Mouse (Mus musculus) urinary bladder, adult 18-20 months (tissue): ENCODE data around the gene Il13ra1.

Experiments
- DNase-seq, 2 experiments: peaks; one replicate each; pipeline ENCODE4 v3.0.0; 2022; ENCODE audit warnings: low spot score in 2 of 2, mixed read lengths in 2 of 2

Il13ra1 gene

DNA sequence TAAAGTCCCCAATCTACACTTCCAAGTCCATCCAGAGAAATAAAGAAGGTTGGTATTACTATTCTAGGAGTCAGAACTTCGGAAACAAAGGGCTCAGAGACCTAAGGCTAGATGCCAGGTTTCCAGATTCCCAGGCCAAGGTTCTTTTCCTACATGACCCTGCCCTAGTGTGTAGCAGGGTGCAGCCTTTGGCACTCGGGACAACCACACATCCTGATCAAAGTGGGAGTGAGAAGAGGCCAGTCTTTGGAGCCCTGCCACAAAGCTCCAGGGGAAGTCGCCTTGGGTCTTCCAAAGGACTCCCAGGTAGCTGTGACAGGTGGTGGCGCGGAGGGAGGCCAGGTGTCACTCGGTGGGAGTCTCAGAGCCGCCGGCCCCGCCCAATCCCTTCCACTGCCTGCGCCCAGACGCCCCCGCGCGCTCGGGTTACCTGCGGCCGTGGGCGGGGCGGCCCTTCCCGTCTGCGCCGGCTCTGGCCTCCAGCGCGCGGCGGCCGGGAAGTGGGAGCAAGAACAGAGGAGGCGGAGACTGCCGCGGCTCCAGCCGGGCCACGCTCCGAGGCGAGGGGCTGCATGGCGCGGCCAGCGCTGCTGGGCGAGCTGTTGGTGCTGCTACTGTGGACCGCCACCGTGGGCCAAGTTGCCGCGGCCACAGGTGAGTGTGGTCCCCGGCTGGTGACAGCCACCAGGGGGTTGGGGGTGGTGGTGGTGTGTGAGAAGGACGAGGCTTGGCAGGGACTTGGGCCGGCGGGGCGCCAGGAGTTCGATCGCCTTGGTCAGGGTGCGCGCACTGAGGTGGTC is at the start of gene Il13ra1:
Gene Il13ra1 (plus strand): TSS at position 489 of the 800 bp plus-strand sequence.
- peak; percentile 27 to 33 for DNase-seq

GRCm38 (mm10) chrX:36073997-36074396 is 37.9 kb upstream of the Il13ra1 start:
- DNase-seq, result no peak

DNA sequence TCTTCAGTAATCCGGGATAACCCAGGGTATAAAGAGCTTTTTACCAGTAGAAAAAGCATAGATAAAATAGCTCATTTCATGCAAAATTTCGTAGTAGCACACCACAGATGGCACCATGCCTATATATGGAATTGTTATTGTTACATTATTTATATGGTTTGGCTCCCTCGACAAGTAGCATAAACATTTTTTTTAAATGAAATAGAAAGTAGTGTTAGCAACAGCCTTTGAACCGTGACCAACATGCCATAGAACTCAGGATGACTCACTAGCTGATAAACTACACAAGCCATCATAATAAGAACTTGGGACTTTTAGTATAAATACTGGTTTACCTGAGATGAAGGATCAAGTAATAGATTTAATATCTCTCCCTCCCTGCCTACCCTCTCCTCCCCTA is 34.7 kb upstream of the Il13ra1 start:
- no peak for DNase-seq

- no peak for DNase-seq
These were observed 29.0 kb upstream of the Il13ra1 start for GRCm38 (mm10) chrX:36082917-36083316.

DNA sequence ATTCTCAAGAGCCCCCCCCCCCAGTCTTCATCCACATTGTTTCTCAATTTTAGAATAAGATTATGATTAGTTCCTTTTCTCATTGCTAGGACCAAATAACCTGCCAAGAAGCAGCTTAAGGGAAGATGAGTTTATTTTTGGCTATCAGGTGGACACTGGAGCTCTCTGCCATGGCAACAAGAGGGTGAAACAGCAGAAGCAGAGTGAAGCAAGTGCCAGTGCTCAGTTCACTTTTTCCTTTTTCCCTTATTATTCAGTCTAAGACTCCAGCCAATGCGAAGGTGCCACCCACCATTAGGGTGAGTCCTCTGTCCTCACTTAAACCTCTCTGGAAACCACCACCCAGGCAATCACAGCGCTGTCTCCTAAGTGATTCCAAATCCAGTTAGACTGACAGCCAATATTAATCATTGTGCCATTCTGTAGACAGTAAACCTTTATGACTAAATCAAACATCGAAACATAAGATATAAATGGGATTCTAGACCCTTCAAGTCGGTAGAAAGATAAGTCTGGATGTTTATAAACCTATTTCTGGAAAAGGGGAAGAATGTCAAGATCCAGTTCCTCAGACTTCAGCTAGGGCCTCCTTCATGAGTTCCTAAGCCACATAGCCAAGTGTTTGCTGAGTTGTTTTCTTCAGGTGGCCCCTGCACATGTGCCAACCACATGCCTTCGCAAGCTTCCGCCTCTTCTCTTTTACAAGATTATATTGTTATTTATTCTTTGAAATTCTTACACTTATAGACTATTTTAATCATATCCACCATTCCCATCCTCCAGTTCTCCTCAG is 23.2 kb upstream of the Il13ra1 start:
- DNase-seq, result no peak

DNA sequence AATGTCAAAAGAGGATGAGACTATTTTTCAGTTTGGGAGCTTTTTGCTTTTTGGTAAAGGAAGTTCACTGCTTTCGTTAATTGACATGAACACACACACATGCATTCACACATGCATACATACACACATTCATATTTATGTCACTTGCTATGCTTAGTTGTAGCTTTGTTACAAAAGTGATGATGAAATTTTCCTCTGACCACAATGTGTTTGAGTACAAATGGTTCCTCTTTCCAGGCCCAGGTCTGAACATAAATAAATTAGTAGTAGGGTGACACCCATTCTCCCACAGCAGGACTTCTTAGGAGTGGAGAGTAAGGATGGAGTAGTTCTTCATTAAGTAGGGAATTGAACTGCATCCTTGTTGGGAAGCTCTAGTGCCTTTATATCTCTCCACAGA is 11.0 kb upstream of the Il13ra1 start:
- DNase-seq, result no peak

GRCm38 (mm10) chrX:36101318-36101717 is 10.6 kb upstream of the Il13ra1 start:
- no peak for DNase-seq

DNA sequence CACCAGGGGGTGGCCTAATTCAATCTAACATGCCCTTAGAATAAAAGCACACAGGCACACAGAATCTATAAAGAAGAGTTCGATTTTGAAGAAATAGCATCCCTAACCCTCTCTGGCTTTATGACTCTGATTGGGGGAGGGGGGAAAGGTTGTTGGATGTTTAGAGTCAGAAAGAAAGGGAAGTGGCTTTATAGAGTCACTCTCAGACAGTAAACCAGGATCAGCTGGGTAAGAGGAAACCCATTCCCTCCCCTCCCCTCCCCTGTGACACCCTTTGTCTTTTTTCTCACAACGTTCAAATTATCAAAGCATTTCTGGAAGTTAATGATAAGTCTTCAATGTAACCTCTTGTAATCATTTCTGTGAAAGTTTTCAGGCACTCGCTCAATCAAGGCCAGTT is 3.3 kb upstream of the Il13ra1 start:
- DNase-seq, result no peak

GRCm38 (mm10) chrX:36112422-36112750 is 476 bp downstream of the Il13ra1 start:
- no peak for DNase-seq

GRCm38 (mm10) chrX:36115171-36115570 is 3.3 kb downstream of the Il13ra1 start:
- no peak for DNase-seq

GRCm38 (mm10) chrX:36129037-36129770 is 17.3 kb downstream of the Il13ra1 start:
- no peak for DNase-seq

DNA sequence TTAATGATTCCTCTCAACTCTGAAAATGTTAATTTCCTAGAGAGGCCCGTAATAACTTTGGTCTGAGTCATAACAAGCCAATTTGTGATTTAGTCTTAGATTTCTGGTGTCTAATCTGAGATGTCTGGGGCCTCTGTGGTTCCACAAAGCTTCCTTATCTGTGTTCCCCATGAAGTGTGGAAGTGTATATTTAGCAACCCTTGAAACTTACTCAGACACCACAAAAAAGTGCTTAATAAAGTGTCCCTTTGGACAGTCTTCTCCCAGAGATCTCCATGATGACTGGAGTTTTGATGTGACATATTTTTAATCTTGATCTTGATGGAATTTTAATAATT is 17.8 kb downstream of the Il13ra1 start:
- no peak for DNase-seq

- no peak for DNase-seq
These were observed 24.4 kb downstream of the Il13ra1 start for GRCm38 (mm10) chrX:36136346-36136745.

DNA sequence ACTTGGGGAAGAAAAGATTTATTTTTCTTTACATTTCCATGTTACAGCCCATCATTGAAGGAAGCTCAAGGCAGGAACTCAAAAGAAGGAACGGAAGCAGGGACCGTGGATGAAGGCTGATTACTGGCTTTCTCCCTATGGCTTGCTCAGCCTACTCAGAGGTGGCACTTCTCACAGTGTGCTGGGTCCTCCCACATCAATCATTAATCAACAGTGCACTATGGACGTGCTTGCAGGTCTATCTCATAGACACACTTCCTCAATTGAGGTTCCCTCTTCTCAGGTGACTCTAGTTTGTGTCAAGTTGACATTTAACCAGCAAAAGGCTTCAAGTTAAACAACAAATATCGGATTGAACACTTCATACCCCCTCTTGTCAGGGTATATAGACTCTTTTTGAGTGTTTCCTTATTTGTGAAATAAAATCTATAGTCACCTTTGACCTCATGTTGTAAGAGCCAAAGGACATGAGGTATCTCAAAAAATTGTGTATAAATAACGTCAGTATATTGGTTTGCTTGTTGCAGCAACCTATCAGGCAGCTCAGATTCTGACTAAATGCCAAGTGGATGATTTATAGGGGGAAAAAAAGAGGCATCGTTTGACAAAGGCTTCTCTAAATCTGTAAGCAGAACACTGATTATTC is 30.2 kb downstream of the Il13ra1 start:
- no peak for DNase-seq

DNA sequence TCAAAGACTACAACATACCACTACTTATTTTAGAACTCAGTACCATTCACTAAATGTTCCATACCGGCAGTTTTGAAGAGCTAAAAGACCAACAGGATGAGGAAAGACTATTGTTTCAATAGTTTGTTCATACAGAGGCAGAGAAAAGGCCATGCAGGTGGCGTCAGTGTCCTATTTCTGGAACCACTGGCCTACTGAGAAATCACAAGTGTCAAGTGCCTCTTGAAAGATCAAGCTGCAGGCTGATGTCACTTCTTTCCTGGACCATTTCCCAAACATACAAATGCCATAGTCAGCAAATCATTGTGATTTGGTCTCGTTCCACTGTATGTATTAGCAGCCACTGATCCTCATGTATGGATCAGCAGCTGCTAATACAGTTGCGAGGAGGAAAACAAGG is 34.8 kb downstream of the Il13ra1 start:
- no peak for DNase-seq

DNA sequence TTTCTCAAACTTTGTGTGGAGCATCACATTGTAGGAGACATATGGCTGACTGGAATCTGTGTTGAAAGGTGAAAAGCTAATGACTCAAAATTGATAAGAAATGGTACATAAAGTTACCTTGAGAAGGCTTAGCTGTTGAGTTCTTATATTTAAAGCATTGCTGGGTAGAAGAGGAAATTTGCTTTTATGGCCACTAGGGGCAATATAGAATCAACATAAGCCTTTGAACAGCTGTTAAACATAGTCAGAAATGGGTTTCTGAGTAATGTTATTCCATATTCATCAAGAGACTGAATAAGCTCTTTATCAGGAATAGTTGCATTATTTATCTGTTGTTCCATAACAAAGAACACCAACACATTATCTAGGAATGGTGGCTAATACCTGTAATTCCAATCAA is 38.2 kb downstream of the Il13ra1 start:
- no peak for DNase-seq

DNA sequence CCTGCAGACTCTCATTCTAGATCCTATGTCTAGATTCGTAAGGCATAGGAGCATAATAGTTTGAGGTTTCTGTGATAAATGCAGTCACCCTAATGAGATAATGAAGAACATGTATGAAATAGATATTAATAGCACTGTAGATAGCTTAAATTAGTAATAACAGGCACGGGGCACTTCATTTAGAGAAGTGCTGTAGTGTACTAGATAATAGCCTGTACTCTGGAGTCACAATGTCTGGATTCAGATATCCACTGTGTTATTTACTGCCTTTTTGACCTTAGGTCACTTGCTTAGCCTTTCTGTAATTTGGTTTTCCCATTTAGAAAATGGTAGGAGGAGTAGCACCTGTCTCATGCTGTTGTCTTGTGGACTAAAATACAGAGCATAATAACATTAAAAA is 44.8 kb downstream of the Il13ra1 start:
- DNase-seq, result no peak

DNA sequence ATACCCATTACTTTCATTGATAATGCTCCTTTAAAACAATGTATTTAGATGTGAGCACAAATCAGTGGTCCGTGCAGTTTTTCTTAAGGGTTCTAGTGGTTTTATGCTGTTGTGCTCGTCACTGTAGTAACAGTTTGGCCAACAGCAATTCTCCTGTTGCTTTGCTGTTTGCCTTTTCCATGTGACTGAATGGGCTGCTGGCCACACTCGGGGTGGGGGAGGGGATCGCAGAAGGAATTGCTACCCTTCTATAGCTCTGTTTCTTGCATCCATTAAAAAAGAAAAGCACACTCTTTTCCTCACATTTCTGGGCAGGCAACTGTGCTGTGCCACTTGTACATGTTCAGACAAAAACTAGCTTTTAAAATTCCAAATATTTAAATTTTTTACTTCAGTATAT is 49.7 kb downstream of the Il13ra1 start:
- no peak for DNase-seq

DNA sequence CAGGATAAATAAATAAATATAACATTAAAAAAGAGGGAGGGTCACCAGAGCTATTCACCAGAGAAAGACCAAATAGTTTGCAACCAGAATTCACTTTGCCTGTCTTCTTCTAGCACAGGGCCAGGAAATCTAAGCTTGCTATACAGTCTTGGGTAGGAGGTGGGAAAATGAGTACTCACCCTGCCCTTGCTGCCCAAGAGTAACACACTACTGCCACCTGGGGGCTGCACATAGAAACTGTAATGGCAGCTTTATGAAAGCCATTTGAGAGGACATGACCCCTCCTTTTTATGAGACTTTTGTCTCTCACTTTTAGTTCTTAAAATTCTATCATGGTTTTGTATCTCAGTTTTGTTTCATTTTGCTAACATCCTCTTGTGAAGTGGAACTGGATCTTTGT is 71.7 kb downstream of the Il13ra1 start:
- peak in 1 of 2 experiments; percentile 11 for DNase-seq

- DNase-seq, result no peak
These were observed 74.1 kb downstream of the Il13ra1 start for GRCm38 (mm10) chrX:36186036-36186435.

GRCm38 (mm10) chrX:36186443-36186842 is 74.5 kb downstream of the Il13ra1 start:
- no peak for DNase-seq

DNA sequence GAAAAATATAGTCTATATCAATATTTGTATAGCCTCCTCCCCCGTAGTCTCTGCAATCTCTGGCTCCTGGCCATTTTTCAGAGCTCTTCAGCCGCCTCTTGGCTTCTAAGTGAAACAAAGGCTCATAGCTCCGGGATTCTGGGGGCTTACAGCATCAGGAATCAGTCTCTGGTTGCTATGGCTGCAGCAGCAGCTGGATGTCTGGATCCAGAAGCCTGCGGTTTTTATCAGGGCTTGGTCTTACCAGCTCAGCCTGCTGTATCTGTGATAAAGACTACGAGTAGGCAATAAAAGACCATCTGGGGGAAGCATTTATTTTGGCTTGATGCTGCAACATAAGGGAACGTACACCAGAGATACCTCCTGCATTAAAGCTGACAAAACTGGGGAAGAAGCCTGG is 82.0 kb downstream of the Il13ra1 start:
- no peak for DNase-seq
